Mouse (Mus musculus) left cerebral cortex, postnatal 10 days (tissue): Measurements from ENCODE around the gene Tcirg1. TPM values are rescaled to one million over a fixed set of nuclear protein-coding genes. Genes with fewer than 3 reads are reported as not detected.
A peak's percentile ranks its signal among the peaks of the same experiment; 100 is the strongest.

Experiments
- DNase-seq, 2 experiments: peaks; one replicate each; pipeline ENCODE4 v3.0.0; 2021 to 2022; ENCODE audit warnings: low spot score in 2 of 2, mixed read lengths in 1 of 2; ENCODE audit errors: extremely low spot score in 1 of 2
- intact Hi-C: fragments of 180-260 bp; cut with DNase I; formaldehyde crosslinking; loops from one replicate; pipeline ENCODE4 v1.15.1; 2025
- total RNA-seq, 2 experiments: library from RNA; stranded (reverse); gene quantifications; 2 replicates each; pipeline ENCODE4 v1.2.3; 2021

Gene Tcirg1
- total RNA-seq, 2 experiments from 2014 or later, result 14.2 to 22.4 TPM

DNA sequence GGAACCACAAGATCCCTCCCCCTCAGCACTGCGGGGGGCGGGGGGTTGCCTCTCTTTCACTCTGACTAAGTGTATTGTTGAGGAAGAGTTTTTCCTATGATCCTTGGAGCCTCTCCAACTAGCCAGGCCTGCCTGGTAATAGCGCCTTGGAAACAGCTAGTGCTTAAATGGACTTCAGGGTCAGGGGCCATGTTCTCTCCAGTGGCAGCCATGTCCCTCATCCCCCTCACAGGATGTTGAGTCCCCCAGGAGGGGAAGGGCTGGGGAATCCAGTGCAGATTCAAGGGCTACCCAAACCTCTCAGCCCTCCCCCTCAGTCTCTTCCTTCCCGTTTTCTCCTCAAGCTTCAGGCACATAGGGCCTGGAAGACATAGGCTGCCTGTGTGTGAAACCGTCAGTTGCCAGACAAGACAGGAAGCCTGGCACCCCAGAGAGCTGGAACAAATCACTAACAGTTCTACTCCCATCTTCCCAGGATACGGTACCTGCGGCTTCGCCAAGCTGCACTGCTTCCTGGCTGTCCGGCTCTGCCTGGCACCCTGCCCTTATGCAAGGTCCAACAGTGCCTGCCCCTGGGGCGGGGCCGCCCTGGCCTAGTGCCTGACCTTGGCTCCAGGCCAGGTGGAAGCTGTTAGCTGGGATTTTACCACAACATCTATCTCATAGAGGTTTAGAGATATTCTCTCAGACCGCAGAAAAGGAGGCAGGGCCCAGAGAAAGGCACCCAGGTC, 22.4 kb upstream of the Tcirg1 start, which contains the start of gene Aldh3b1:
Gene Aldh3b1, minus strand, starts transcription at position 598 of the 731 bp plus-strand sequence.
- peak in 1 of 2 experiments; percentile 91 for DNase-seq
- intact Hi-C loops, result no loop called here

DNA sequence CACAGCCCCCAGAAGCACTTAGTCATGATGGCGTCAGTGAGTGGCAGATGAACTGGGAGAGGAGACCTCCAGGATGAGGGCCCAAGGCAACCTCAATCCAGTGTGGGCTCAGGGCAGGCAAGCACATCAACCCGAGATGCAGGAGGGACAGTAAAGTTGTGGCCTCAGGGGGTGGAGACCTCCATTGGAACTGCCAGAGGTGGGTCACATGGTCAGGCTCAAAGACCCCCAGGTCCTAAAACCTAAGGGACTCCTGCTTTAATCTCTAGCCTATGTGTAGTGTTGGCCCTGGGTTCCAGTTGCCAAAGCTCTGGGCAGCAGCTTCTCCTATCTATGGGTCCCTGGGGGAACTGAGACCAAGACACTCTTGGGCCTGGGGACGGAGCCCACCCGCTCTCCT, 21.8 kb upstream of the Tcirg1 start:
- intact Hi-C loops, result no loop called here

GRCm38 (mm10) chr19:3927989-3928388, 21.1 kb upstream of the Tcirg1 start:
- intact Hi-C loops, result no loop called here
- DNase-seq, result no peak

More for the DNA sequence above, 21.8 kb upstream of the Tcirg1 start:
- no peak for DNase-seq

DNA sequence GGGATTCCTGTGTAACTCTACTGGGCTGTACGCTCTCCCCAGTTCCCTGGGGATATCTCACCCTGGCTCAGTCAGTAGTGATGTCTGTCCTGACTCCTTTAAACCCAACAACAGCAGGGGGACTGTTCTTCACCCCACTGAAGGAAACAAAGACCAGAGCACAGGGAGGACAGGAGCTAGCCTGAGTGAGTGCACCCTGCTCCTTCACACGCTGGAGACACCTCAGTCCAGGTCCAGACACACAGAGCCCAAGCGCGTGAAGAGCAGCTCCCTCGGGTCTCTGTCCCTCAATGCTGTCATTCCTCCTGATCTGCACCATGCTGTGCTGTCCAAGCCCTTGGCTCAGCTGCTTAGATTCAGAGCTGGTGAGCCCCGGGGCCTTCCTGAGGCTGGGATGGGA, 19.8 kb upstream of the Tcirg1 start:
- intact Hi-C loops, result no loop called here
- DNase-seq, result no peak

DNA sequence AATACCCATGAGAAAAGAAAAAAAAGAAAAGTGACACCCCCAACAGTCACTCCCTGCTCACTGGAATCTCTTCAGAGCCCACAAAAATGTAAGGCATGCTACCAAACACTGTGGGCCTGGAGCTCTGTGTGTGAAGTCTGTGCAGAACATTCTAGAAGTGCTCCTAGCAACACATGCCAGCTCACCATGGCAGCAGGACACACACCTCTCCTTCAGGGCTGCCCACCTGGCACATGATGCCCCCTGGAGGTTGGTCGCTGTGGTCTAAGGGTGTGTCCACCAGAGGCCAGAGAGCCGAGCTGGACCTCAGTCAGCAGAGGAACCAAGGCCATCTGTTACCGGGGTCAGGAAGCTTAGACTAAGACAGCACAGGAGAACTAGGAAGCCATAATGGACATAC, 19.3 kb upstream of the Tcirg1 start:
- intact Hi-C loops, result no loop called here
- DNase-seq, result no peak

DNA sequence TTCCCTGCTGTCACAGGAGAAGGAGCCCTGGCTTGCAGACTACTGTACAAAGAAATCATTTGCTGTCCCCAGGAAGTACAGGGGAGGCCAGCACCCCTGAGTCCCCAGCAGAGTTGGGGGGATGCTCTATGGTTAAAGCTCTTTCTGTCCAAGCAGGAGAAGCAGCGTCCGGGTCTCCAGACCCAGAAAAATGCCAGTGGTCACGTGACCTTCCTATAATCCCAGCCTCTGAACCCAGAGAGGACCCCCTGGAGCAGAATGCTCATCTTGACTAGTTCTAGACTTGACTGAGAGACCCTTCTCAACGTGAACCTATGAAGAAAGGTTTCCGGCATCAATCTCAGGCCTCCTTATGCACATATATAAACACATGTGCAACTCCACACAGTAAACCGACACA, 18.9 kb upstream of the Tcirg1 start:
- intact Hi-C loops, result no loop called here
- no peak for DNase-seq

- intact Hi-C loops, result no loop called here
- no peak for DNase-seq
Measured at GRCm38 (mm10) chr19:3924868-3925267, 17.9 kb upstream of the Tcirg1 start.

- no peak for DNase-seq
- intact Hi-C loops, result no loop called here
Measured at GRCm38 (mm10) chr19:3924190-3924589, 17.3 kb upstream of the Tcirg1 start.

GRCm38 (mm10) chr19:3923586-3923985, 16.7 kb upstream of the Tcirg1 start:
- intact Hi-C loops, result no loop called here

GRCm38 (mm10) chr19:3922661-3923371, 15.9 kb upstream of the Tcirg1 start:
- intact Hi-C loops, result no loop called here
- DNase-seq, result no peak

More at GRCm38 (mm10) chr19:3923586-3923985, 16.7 kb upstream of the Tcirg1 start:
- peak in 1 of 2 experiments; percentile 83 for DNase-seq

GRCm38 (mm10) chr19:3919928-3920327, 13.0 kb upstream of the Tcirg1 start:
- intact Hi-C loops, result no loop called here
- no peak for DNase-seq

GRCm38 (mm10) chr19:3916727-3917126, 9.8 kb upstream of the Tcirg1 start:
- intact Hi-C loops, result no loop called here
- no peak for DNase-seq

DNA sequence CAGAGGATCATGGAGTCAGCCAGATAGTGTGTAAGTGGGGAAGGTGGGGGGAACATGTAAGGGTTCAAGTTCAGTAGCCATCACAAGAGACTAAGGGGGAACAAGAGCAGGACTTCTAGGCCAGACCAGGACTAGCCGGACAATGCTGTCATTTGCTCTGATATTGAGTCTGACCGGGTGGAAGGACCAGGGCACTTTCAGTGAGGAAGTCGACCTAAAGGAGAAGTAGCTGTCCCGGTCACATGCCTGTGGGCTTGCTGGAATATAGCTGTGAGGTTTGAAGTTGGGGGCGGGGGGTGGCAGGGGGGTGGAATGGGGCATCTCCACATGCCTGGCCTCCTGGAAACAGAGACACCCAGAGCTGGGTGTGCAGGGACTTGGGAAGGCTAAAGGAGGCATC, 7.6 kb upstream of the Tcirg1 start:
- intact Hi-C loops, result no loop called here
- DNase-seq, result no peak

GRCm38 (mm10) chr19:3913692-3914091, 6.8 kb upstream of the Tcirg1 start:
- no peak for DNase-seq
- intact Hi-C loops, result no loop called here

- intact Hi-C loops, result no loop called here
- DNase-seq, result peak; percentile 93 to 97
Measured at GRCm38 (mm10) chr19:3912337-3913204, 5.6 kb upstream of the Tcirg1 start, which contains the start of gene Ndufs8. Gene Ndufs8, minus strand, starts transcription at chr19:3912774.

DNA sequence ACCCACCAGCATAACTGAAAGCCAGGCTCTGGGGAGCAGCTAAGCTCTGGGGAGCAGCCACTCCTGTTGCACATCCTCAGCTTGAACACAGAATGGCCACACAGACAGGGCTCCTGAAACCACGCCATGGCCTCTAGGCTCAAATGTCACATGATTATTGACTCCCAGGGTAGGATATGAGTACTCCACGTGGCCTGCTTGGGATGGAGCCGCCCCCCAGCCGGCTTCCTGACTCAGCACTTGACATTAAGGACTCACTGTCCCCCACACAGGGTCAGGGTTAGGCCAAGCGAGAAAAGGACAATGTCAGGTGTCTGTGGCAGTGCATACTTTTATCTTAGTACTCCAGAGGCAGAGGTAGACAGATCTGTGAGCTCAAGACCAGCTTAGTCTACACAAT, 3.3 kb upstream of the Tcirg1 start:
- DNase-seq, result no peak
- intact Hi-C loops, result no loop called here

- no peak for DNase-seq
- intact Hi-C loops, result no loop called here
Measured at GRCm38 (mm10) chr19:3907876-3908660, 1.1 kb upstream of the Tcirg1 start.

- no peak for DNase-seq
- intact Hi-C loops, result no loop called here
Measured at GRCm38 (mm10) chr19:3906326-3906725, 607 bp downstream of the Tcirg1 start.
